Mouse (Mus musculus) CH12.LX (cell line): ENCODE results near the gene Espl1.

Source experiments
- CTCF ChIP-seq, 2 experiments: IDR thresholded peaks in 1 of 2; conservative IDR thresholded peaks in 1 of 2; 2 replicates each; pipeline ENCODE4 v1.5.1; 2011 to 2012; ENCODE audit warnings: low read depth in 2 of 2, low read length in 2 of 2, improper control_type of control experiment in 1 of 2, inconsistent platforms in 1 of 2, mild to moderate bottlenecking in 1 of 2, moderate library complexity in 1 of 2
- ELF1 ChIP-seq: IDR thresholded peaks from 2 replicates; pipeline ENCODE4 v1.6.1; 2014; ENCODE audit warnings: low read depth, mild to moderate bottlenecking, inconsistent platforms, low read length, improper control_type of control experiment
- EP300 ChIP-seq: IDR thresholded peaks from 2 replicates; pipeline ENCODE4 v1.6.1; 2011; ENCODE audit warnings: low read length, improper control_type of control experiment
- KAT2A ChIP-seq: IDR thresholded peaks from 2 replicates; pipeline ENCODE4 v1.6.1; 2012; ENCODE audit warnings: low read length, improper control_type of control experiment, inconsistent platforms; ENCODE audit not compliant: insufficient replicate concordance
- POLR2A ChIP-seq: IDR thresholded peaks from 2 replicates; pipeline ENCODE4 v1.6.1; 2011; ENCODE audit warnings: low read depth, mild to moderate bottlenecking, improper control_type of control experiment, low read length
- POLR2AphosphoS2 ChIP-seq: IDR thresholded peaks from 2 replicates; pipeline ENCODE4 v1.6.1; 2011; ENCODE audit warnings: low read depth, low read length, improper control_type of control experiment
- RCOR1 ChIP-seq: conservative IDR thresholded peaks from 2 replicates; pipeline ENCODE4 v1.6.1; 2012; ENCODE audit warnings: low read depth, mild to moderate bottlenecking, inconsistent platforms, low read length, improper control_type of control experiment
- SIN3A ChIP-seq: IDR thresholded peaks from 2 replicates; pipeline ENCODE4 v1.6.1; 2012; ENCODE audit warnings: low read length, improper control_type of control experiment, inconsistent platforms
- TCF12 ChIP-seq: IDR thresholded peaks from 2 replicates; pipeline ENCODE4 v1.6.1; 2014; ENCODE audit warnings: low read depth, mild to moderate bottlenecking, inconsistent platforms, low read length, improper control_type of control experiment
- UBTF ChIP-seq: IDR thresholded peaks from 2 replicates; pipeline ENCODE4 v1.6.1; 2012; ENCODE audit warnings: low read depth, mild to moderate bottlenecking, inconsistent platforms, low read length, improper control_type of control experiment, moderate library complexity
- USF1 ChIP-seq: IDR thresholded peaks from 2 replicates; pipeline ENCODE4 v1.6.1; 2014; ENCODE audit warnings: low read depth, mild to moderate bottlenecking, inconsistent platforms, low read length, improper control_type of control experiment
- ZC3H11A ChIP-seq: IDR thresholded peaks from 2 replicates; pipeline ENCODE4 v1.6.1; 2012; ENCODE audit warnings: low read depth, mild to moderate bottlenecking, inconsistent platforms, low read length, improper control_type of control experiment
- ZMIZ1 ChIP-seq: IDR thresholded peaks from 2 replicates; pipeline ENCODE4 v1.6.1; 2012; ENCODE audit warnings: low read depth, mild to moderate bottlenecking, inconsistent platforms, low read length, improper control_type of control experiment

DNA sequence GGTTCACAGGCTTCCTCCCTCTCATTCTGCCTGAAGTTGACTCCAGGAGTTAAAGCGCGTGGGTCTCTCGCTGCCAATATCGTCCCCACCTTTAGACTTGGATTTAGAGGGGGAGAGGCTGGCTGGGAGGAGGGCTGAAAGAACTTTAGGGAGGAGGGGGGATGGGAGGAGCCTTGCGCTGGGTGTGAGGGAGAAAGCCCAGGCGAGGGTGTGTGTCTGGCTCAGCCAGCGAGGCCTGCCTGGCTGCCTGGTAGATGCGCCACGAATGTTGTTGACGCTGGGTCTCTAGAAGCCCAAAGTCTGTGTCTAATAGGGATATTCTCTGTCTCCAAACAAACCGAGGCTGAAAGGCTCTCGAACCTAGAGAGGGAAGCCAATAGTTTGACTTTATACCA lies 38.0 kb upstream of the Espl1 start:
- TF ChIP-seq CTCF (conservative IDR thresholded peaks at IDR 0.05 in 1 of 2, IDR thresholded peaks at IDR 0.05 in 1 of 2; ENCODE audit: low read depth in 2 of 2, low read length in 2 of 2): no peak
- TF ChIP-seq SIN3A: no peak
- TF ChIP-seq ZC3H11A: no peak
- no peak for TF ChIP-seq POLR2AphosphoS2
- TF ChIP-seq POLR2A: no peak
- TF ChIP-seq USF1: no peak
- TF ChIP-seq ZMIZ1: no peak
- TF ChIP-seq ELF1: no peak
- TF ChIP-seq KAT2A: no peak
- TF ChIP-seq EP300: no peak
- no peak for TF ChIP-seq TCF12
- TF ChIP-seq UBTF: no peak
- no peak for TF ChIP-seq RCOR1
